Mouse (Mus musculus): Measurements from ENCODE around the gene Rarres1. TPM values are rescaled to one million over a fixed set of nuclear protein-coding genes. Genes with fewer than 3 reads are reported as not detected.

Rarres1 gene
- total and polyA plus RNA-seq, 2 experiments from 2014 or later: 0.58 to 2.7 TPM

DNA sequence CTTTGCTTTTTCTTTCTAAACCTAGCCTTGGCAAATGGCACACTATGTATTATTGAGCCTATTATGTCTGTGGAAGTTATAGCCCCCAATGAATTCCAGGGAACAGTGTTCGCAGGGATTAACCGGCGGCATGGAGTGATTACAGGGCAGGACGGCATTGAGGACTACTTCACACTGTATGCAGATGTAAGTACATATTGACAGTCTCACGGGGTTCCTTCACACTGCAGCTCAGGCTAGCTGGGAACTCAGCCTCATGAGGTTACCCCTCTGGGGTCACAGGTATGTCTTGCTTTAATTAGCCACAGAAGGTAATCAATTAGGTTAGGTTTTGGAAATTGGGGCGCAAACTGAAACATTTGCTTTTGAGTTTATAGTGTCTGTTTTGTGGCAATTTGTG is 41.9 kb downstream of the Rarres1 start:
- H3K9ac ChIP-seq (replicated peaks; ENCODE audit: low read length): no peak overlapping the region
- no peak for DNase-seq (ENCODE audit: low spot score)
- no peak for ATAC-seq
- no peak overlapping the region for H3K4me3 ChIP-seq (ENCODE audit: low read length)
- H3K27me3 ChIP-seq (ENCODE audit: insufficient read depth, low read length): no peaks in the 10 kb centered on the region
- no peak overlapping the region for H3K4me2 ChIP-seq (ENCODE audit: low read depth, low read length)
- H3K9me3 ChIP-seq (ENCODE audit: low read length): no peaks in the 10 kb centered on the region
- no peaks in the 10 kb centered on the region for H3K4me1 ChIP-seq (ENCODE audit: insufficient read depth, low read length)
- H3K27ac ChIP-seq: no peak overlapping the region
- no peak for TF ChIP-seq CTCF (IDR thresholded peaks at IDR 0.05; ENCODE audit: low read depth)
- 82% methylated on average over 6 of the region's 6 CpGs for WGBS
- peaks cover 11% of the 10 kb centered on the region; the same call in 1 of the 2 replicates for H3K36me3 ChIP-seq (ENCODE audit: insufficient read depth, low read length)

DNA sequence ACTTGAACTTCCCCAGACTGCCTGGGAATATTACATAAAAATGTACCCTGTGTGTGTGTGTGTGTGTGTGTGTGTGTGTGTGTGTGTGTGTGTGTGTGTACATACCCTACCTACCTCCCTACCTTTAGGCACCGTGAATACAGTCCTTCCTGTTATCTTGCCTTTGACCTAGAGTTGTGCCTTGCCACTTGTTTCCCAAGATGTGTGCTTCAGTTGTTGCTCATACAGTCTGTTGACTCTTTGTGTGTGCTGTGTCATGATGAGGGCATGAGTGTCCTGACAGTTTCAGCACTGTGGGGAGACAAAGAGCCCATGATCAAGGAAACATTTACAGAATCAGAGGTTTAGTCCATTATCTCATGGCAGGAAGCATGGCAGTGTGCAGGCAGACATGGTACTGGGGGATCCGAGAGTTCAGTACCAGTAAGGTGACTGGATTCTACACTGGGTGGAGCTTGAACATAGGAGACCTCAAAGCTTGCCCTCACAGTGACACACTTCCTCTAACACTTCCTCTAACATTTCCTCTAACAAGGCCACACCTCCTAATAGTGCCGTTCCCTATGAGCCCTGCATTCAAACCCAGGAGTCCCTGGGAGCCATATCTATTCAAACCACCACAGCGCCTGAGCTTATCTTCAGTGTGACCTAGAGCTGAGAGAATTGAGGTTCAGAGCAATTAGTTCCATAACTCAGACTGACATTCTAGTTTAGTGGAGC is 43.8 kb downstream of the Rarres1 start:
- 87% methylated on average over 4 of the region's 4 CpGs for WGBS

DNA sequence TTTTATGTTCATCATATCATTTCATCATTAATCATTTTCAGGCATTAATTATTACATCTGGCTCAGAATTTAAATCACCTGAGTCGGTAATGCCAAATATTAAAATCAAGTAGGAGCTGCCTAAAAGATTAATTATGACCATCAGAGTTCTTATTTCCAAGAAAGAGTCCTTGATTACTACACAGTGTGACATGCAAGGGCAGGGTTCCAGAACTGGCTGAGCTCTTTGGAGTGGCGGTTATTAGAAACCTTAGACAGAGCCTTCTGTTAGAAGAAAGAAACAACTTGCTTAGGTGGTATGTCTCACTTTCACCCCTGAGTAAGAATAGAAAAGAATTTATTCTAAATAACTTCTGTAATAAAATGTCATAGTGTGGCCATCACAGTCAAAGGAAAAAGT is 48.0 kb downstream of the Rarres1 start:
- 76% methylated on average over 2 of the region's 2 CpGs for WGBS
- no peak overlapping the region for H3K9ac ChIP-seq (replicated peaks; ENCODE audit: low read length)
- peaks cover 8% of the 10 kb centered on the region; the same call in 1 of the 2 replicates for H3K36me3 ChIP-seq (ENCODE audit: insufficient read depth, low read length)
- ATAC-seq: no peak
- TF ChIP-seq CTCF (IDR thresholded peaks at IDR 0.05; ENCODE audit: low read depth): no peak
- H3K27me3 ChIP-seq (ENCODE audit: insufficient read depth, low read length): no peaks in the 10 kb centered on the region
- DNase-seq (ENCODE audit: low spot score): no peak
- H3K27ac ChIP-seq: no peak overlapping the region
- no peak overlapping the region for H3K4me3 ChIP-seq (ENCODE audit: low read length)
- H3K4me2 ChIP-seq (ENCODE audit: low read depth, low read length): no peak overlapping the region
- H3K4me1 ChIP-seq (ENCODE audit: insufficient read depth, low read length): no peaks in the 10 kb centered on the region; the same call in 1 of the 2 replicates
- H3K9me3 ChIP-seq (ENCODE audit: low read length): no peaks in the 10 kb centered on the region

More for the DNA sequence above, 43.8 kb downstream of the Rarres1 start:
- no peaks in the 10 kb centered on the region for H3K27me3 ChIP-seq (ENCODE audit: insufficient read depth, low read length)
- peaks cover 13% of the 10 kb centered on the region; the same call in 1 of the 2 replicates for H3K36me3 ChIP-seq (ENCODE audit: insufficient read depth, low read length)
- no peaks in the 10 kb centered on the region for H3K4me1 ChIP-seq (ENCODE audit: insufficient read depth, low read length)
- TF ChIP-seq CTCF (IDR thresholded peaks at IDR 0.05; ENCODE audit: low read depth): no peak
- no peaks in the 10 kb centered on the region for H3K9me3 ChIP-seq (ENCODE audit: low read length)
- no peak overlapping the region for H3K27ac ChIP-seq
- ATAC-seq (no peak), DNase-seq (ENCODE audit: low spot score) (no peak)
- H3K4me2 ChIP-seq (ENCODE audit: low read depth, low read length): no peak overlapping the region
- no peak overlapping the region for H3K9ac ChIP-seq (replicated peaks; ENCODE audit: low read length)
- no peak overlapping the region for H3K4me3 ChIP-seq (ENCODE audit: low read length)

DNA sequence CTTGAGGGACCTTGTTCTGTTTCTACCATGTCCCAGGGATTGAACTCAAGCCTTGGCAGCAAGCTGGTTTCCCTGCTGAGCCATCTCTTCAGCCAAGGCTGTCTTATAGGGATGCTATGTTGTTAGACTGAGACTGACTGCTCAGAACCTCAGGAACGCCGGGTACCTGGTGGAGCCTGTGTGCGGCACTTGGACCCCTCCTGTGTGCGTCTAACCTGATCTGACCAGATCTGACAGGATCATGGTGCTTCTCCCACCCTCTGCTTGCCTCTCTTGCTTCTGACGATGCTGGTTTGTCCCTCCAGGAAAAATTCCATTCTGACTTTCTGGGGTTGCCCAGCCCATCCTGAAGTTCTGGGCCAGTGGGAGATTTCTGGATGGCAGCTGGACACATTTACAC is 48.7 kb downstream of the Rarres1 start:
- no peak overlapping the region for H3K27ac ChIP-seq
- ATAC-seq: no peak
- no peak overlapping the region for H3K4me2 ChIP-seq (ENCODE audit: low read depth, low read length)
- WGBS: 85% methylated on average over 5 of the region's 5 CpGs
- H3K36me3 ChIP-seq (ENCODE audit: insufficient read depth, low read length): peaks cover 8% of the 10 kb centered on the region; the same call in 1 of the 2 replicates
- H3K9ac ChIP-seq (replicated peaks; ENCODE audit: low read length): no peak overlapping the region
- no peaks in the 10 kb centered on the region for H3K27me3 ChIP-seq (ENCODE audit: insufficient read depth, low read length)
- TF ChIP-seq CTCF (IDR thresholded peaks at IDR 0.05; ENCODE audit: low read depth): no peak
- no peaks in the 10 kb centered on the region; the same call in 1 of the 2 replicates for H3K4me1 ChIP-seq (ENCODE audit: insufficient read depth, low read length)
- H3K4me3 ChIP-seq (ENCODE audit: low read length): no peak overlapping the region
- no peaks in the 10 kb centered on the region for H3K9me3 ChIP-seq (ENCODE audit: low read length)
- no peak for DNase-seq (ENCODE audit: low spot score)

DNA sequence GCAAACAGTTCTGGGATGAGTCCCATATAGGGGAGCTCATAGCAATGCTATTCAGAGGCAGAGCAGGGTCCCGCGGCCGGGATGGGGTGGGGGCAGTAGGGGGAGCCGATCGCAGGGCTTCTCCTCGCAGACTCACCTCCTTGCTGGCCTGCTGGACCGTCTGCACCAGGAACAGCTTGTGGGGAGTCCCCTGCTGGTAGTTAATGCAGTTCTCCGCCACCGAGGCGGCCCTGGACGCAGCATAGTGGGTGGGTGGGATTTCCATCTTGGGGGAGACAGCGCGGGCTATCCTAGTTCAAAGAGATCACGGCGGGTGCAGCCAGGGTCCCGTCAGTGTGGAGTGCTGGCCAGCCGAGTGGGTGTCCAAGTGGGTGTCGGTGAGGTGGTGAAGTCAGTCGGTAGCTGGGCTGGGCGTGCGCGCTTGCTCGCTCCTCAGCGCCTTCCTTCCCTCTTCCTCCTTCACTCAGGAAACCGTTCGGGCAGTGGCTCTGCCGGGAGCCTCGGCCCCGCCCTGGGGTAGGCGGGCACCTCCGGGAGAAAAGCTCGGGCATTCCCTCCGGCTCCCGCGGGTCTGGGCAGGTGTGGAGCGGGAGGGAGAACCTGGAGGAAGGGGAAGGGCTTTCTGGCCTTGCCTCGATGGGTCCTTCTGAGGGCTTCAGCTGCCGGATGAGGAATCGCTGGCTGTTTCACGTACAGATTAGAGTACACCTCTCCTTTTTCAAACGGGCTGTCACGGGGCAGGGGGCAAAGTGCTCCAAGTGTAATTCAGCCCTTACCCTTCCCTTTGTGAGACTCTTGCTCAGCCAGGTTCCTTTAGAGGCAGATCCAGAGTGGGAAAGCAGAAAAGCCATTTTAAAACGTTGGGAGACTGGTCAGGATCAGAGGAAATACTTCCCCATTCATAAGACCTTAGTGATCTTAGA is 51.6 kb downstream of the Rarres1 start, which contains the start of gene Lxn:
TSS of gene Lxn (minus strand) at position 477 of the 923 bp plus-strand sequence.
- H3K4me3 ChIP-seq (ENCODE audit: low read length): peak within 1 kb of the TSS; percentile 69
- WGBS: under 1% methylated on average over 43 of the region's 43 CpGs
- peak; percentile 85 for ATAC-seq

DNA sequence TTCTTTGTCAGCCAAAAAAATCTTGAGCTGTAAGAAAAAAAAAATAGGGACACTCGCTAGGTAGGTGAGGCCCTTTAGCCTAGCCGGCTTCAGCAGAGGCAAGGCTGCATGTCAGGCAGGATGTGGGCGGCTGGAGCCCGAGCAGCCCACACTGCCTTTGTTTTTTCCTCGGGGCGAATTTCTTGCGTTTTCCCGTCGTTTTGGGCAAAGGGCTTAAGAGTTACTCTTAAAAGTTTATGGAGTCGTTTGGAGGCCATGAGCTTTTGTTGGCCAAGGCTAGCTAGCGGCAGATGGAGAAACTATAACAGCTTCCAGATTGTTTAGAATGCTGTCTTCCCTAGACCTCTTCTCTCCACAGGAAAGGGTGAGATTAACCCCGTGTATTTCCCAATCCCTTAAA is 52.3 kb downstream of the Rarres1 start:
- no peak for TF ChIP-seq CTCF (IDR thresholded peaks at IDR 0.05; ENCODE audit: low read depth)
- H3K27me3 ChIP-seq (ENCODE audit: insufficient read depth, low read length): no peaks in the 10 kb centered on the region

More for the DNA sequence above, 51.6 kb downstream of the Rarres1 start, which contains the start of gene Lxn:
- DNase-seq (ENCODE audit: low spot score): peak; percentile 65
- H3K9me3 ChIP-seq (ENCODE audit: low read length): no peaks in the 10 kb centered on the region
- TF ChIP-seq CTCF (IDR thresholded peaks at IDR 0.05; ENCODE audit: low read depth): peak; percentile 56
- peak within 1 kb of the TSS; percentile 81 for H3K27ac ChIP-seq
- peak within 1 kb of the TSS; percentile 82 for H3K4me2 ChIP-seq (ENCODE audit: low read depth, low read length)
- no peaks in the 10 kb centered on the region; the same call in 1 of the 2 replicates for H3K4me1 ChIP-seq (ENCODE audit: insufficient read depth, low read length)
- peaks cover 14% of the 10 kb centered on the region; the same call in 1 of the 2 replicates for H3K36me3 ChIP-seq (ENCODE audit: insufficient read depth, low read length)
- H3K27me3 ChIP-seq (ENCODE audit: insufficient read depth, low read length): no peaks in the 10 kb centered on the region
- H3K9ac ChIP-seq (replicated peaks; ENCODE audit: low read length): peak within 1 kb of the TSS; percentile 67

More for the DNA sequence above, 52.3 kb downstream of the Rarres1 start:
- no peaks in the 10 kb centered on the region for H3K9me3 ChIP-seq (ENCODE audit: low read length)
- WGBS: 6% methylated on average over 12 of the region's 12 CpGs
- ATAC-seq: peak; percentile 30; the same call in 1 of the 2 replicates
- no peaks in the 10 kb centered on the region; the same call in 1 of the 2 replicates for H3K4me1 ChIP-seq (ENCODE audit: insufficient read depth, low read length)
- H3K4me2 ChIP-seq (ENCODE audit: low read depth, low read length): peak overlapping the region; percentile 82
- H3K36me3 ChIP-seq (ENCODE audit: insufficient read depth, low read length): peaks cover 14% of the 10 kb centered on the region
- H3K9ac ChIP-seq (replicated peaks; ENCODE audit: low read length): peak overlapping the region; percentile 67
- peak overlapping the region; percentile 69 for H3K4me3 ChIP-seq (ENCODE audit: low read length)
- no peak for DNase-seq (ENCODE audit: low spot score)
- H3K27ac ChIP-seq: peak overlapping the region; percentile 81
